Mouse (Mus musculus) right cerebral cortex, adult 18-20 months (tissue): ENCODE results near the gene Kdm1b.
A peak's percentile ranks its signal among the peaks of the same experiment; 100 is the strongest.

ENCODE experiments used
- DNase-seq: peaks from one replicate; pipeline ENCODE4 v3.0.0; 2022; ENCODE audit warnings: mixed read lengths

Gene Kdm1b

GRCm38 (mm10) chr13:47112056-47112455 is 68.8 kb downstream of the Kdm1b start:
- DNase-seq, result no peak

GRCm38 (mm10) chr13:47112924-47113323 is 69.6 kb downstream of the Kdm1b start:
- no peak for DNase-seq

DNA sequence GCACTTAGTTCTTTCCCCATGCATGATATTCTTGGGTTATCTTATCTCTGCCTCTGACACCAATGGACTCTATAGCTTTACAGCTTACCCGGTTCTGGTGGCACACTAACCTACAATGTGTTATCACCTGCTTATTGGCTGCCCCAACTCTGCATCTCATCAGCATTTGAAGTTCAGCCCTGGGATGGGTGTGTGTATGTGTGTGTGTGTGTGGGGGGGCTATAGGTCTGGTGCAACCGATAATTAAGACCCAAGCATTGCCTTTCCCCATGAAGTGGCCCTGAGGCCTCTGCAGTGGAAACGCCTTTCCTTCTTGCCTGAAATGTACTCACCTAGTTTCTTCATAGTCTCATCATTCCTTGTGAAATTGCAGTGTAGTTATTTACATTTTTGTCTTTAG is 72.7 kb downstream of the Kdm1b start:
- DNase-seq, result no peak

GRCm38 (mm10) chr13:47121333-47121889 is 78.1 kb downstream of the Kdm1b start:
- no peak for DNase-seq

DNA sequence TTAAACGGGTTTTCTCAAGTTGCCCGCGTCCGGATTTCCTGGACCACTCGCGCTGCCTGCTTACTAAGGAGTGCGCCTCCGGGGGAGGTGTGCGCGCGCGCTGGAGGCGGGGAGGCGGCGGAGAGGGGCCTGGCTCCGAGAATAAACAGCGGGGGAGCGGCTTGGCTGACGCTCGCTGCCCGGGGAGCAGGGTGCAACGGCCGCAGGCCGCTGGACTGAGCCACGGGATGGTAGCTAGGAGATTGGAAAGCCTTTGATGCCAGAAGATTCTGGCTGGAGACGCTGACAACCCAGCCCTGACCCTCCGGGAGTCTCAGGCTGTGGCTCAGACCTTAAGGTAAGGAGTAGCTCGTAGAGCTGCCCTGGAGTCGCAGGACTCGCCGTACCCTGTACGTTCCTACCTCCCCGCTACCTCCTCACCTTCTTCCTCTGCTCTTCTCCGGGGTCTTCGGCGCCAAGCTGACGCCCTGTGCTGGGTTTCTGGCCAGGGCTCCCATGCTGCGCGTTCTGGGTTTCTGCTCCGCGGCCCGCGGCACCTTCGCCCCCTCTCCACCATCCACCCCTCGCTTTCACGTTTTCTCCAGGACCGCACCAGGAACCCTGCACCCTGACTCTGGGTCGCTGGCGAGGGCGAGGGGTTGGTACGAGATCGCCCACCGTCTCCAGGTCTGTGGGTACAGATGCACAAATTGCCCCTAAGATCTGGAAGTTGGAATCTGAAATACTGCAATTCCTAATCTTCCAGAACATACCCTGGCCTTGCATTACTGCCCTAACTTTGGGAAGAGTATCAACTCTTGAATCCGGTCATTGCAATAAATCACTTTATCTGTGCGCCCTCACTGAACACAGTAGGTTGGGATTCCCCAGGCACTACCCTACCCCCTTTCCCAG is 79.5 kb downstream of the Kdm1b start, which contains the start of gene Rnf144b:
TSS of gene Rnf144b (plus strand) at position 120 of the 894 bp plus-strand sequence.
- peak; percentile 67 for DNase-seq

DNA sequence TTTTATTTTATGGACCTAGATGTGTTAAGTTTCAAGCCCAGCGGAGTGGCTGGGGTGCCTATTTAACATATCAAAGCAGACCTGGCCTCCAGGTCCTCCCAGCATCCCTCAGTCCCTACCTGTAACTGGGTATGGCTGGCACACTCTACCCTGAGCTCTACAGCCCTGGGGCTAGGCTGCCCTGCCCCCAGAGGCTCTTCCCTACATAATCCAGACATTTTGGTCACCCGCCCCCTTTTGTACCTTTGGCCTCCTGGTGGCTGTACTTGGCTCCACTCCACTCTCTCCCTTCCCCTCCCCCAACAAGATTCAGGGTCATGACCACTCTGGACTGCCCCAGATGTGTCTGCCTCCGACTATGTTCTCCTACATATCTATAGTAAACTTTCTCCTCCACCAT is 81.2 kb downstream of the Kdm1b start:
- DNase-seq, result no peak

DNA sequence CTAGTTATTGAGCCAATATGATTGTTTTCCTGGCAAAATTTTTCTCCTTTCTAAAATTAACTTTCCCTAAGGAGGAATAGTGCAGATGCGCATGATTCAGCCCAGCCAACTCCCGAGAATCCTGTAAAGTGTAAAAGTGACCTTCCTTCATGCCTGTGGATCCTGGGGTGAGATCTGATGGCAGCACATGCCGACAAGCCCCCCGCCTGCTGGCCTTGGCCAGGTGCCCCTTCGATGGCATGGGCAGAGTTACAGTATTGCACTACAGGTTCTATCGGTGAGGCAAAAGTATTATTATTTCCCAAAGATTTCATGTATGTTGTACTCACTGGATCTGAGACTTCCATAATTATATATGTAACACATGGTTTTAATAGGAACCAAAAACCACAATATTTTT is 81.7 kb downstream of the Kdm1b start:
- no peak for DNase-seq

GRCm38 (mm10) chr13:47125595-47125994 is 82.3 kb downstream of the Kdm1b start:
- no peak for DNase-seq

DNA sequence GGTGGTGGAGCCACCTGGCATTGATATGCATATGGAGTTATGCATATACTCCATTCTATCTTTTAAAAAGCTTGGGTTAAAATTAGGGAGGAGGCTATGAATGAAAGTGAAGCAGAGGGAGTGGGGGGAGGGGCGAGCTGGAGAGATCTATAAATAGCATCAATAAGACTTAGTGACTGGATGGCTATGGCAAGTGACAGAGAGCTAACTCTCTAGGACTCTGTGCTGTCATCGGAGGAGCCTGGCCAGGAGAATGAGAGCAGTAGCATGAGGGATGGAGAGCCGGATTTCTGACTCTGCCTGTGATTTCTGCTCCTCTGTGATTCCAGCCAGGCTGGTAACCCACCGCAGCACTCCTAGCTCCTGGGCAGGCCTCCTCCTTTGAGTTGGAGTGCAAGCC is 85.8 kb downstream of the Kdm1b start:
- no peak for DNase-seq

DNA sequence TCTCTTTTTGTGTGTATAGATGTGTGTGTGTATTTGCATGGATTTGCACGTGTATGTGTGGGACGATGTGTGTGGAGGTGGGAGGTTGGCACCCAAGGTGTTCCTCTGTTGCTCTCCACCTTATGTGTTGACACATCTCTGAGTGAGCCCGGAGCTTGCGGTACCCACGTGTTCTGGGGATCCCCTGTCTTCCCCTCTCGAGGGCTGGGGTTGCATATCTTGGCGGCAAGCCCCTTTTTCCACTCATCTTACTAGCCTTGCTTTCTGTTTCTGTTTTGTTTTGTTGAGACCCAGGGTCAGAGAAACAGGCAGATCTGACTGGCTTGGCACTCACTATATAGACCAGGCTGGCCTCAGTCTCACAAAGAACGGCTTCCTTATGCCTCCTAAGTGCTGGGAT is 89.8 kb downstream of the Kdm1b start:
- DNase-seq, result no peak

GRCm38 (mm10) chr13:47134836-47135235 is 91.5 kb downstream of the Kdm1b start:
- DNase-seq, result peak; percentile 72
